Mouse (Mus musculus) gastrocnemius, postnatal 36 days (tissue): ENCODE data around the gene Cadm2. TPM values are rescaled to one million over a fixed set of nuclear protein-coding genes. Genes with fewer than 3 reads are reported as not detected.

ENCODE experiments used
- DNase-seq, 2 experiments: peaks; one replicate each; pipeline ENCODE4 v3.0.0; 2022
- intact Hi-C: fragments of 180-260 bp; cut with DNase I; formaldehyde crosslinking; loops from one replicate; pipeline ENCODE4 v1.15.1; 2025
- total RNA-seq, 2 experiments: library from RNA; stranded (reverse); gene quantifications; 2 replicates each; pipeline ENCODE4 v1.2.3; 2021

Gene Cadm2
- total RNA-seq, 2 experiments from 2014 or later: 0.36 to 0.42 TPM

GRCm38 (mm10) chr16:67175386-67175785 lies 445.3 kb downstream of the Cadm2 start:
- DNase-seq: no peak
- intact Hi-C loops: no loop called here

GRCm38 (mm10) chr16:67162211-67162790 lies 458.4 kb downstream of the Cadm2 start:
- no peak for DNase-seq
- intact Hi-C loops: no loop called here

GRCm38 (mm10) chr16:67124811-67125210 lies 495.9 kb downstream of the Cadm2 start:
- intact Hi-C loops: no loop called here
- DNase-seq: no peak

GRCm38 (mm10) chr16:67122532-67122931 lies 498.2 kb downstream of the Cadm2 start:
- intact Hi-C loops: no loop called here
- DNase-seq: no peak

- DNase-seq: no peak
- intact Hi-C loops: no loop called here
Measured at GRCm38 (mm10) chr16:67121781-67122180, 498.9 kb downstream of the Cadm2 start.

- intact Hi-C loops: no loop called here
- no peak for DNase-seq
Measured at GRCm38 (mm10) chr16:67106478-67107061, 514.1 kb downstream of the Cadm2 start.

- intact Hi-C loops: no loop called here
- no peak for DNase-seq
Measured at GRCm38 (mm10) chr16:67096706-67097105, 524.0 kb downstream of the Cadm2 start.

- intact Hi-C loops: no loop called here
- no peak for DNase-seq
Measured at GRCm38 (mm10) chr16:67095916-67096315, 524.8 kb downstream of the Cadm2 start.

- no peak for DNase-seq
- intact Hi-C loops: loop anchor here (10.0 kb wide), 1 partner anchor 685 kb away; no protein-coding TSS in a partner anchor
Measured at GRCm38 (mm10) chr16:67089747-67090146, 531.0 kb downstream of the Cadm2 start.

- DNase-seq: no peak
- intact Hi-C loops: no loop called here
Measured at GRCm38 (mm10) chr16:67079318-67079717, 541.4 kb downstream of the Cadm2 start.

GRCm38 (mm10) chr16:67076169-67076895 lies 544.4 kb downstream of the Cadm2 start:
- intact Hi-C loops: no loop called here
- no peak for DNase-seq

- no peak for DNase-seq
- intact Hi-C loops: no loop called here
Measured at GRCm38 (mm10) chr16:67068461-67068860, 552.2 kb downstream of the Cadm2 start.

- DNase-seq: no peak
- intact Hi-C loops: no loop called here
Measured at GRCm38 (mm10) chr16:67030918-67031317, 589.8 kb downstream of the Cadm2 start.

GRCm38 (mm10) chr16:67019856-67020255 lies 600.9 kb downstream of the Cadm2 start:
- DNase-seq: no peak
- intact Hi-C loops: no loop called here

- DNase-seq: no peak
- intact Hi-C loops: no loop called here
Measured at GRCm38 (mm10) chr16:67017710-67018109, 603.0 kb downstream of the Cadm2 start.

GRCm38 (mm10) chr16:67003161-67003560 lies 617.5 kb downstream of the Cadm2 start:
- DNase-seq: no peak
- intact Hi-C loops: no loop called here

GRCm38 (mm10) chr16:67001707-67002106 lies 619.0 kb downstream of the Cadm2 start:
- DNase-seq: no peak
- intact Hi-C loops: no loop called here

GRCm38 (mm10) chr16:66997461-66997860 lies 623.2 kb downstream of the Cadm2 start:
- intact Hi-C loops: no loop called here
- DNase-seq: no peak

GRCm38 (mm10) chr16:66987741-66988140 lies 633.0 kb downstream of the Cadm2 start:
- no peak for DNase-seq
- intact Hi-C loops: no loop called here

- no peak for DNase-seq
- intact Hi-C loops: no loop called here
Measured at GRCm38 (mm10) chr16:66986879-66987278, 633.8 kb downstream of the Cadm2 start.

GRCm38 (mm10) chr16:66970912-66971311 lies 649.8 kb downstream of the Cadm2 start:
- intact Hi-C loops: no loop called here
- no peak for DNase-seq
